Mouse (Mus musculus) intestine, embryonic 16.5 days (tissue): ENCODE results near the gene Mmp8. TPM values are rescaled to one million over a fixed set of nuclear protein-coding genes. Genes with fewer than 3 reads are reported as not detected.
A peak's percentile ranks its signal among the peaks of the same experiment; 100 is the strongest.

Experiments used
- ATAC-seq: fragments of 200-750 bp; cut with Nextera tagmentation; 2 replicates; pipeline ENCODE4 v1.8.0; 2017; ENCODE audit warnings: moderate TSS enrichment, moderate library complexity
- H3K27ac ChIP-seq: fragments of 300-500 bp; sonication (generic); 2 replicates; pipeline ENCODE4 v1.5.1; 2014; ENCODE audit warnings: mild to moderate bottlenecking, low read length
- H3K27me3 ChIP-seq: fragments of 300-500 bp; sonication (generic); replicated peaks from 2 replicates; pipeline ENCODE4 v1.6.1; 2014; ENCODE audit warnings: low read length, control low read depth, mixed read lengths; ENCODE audit not compliant: control insufficient read depth, insufficient read depth
- H3K36me3 ChIP-seq: fragments of 300-500 bp; sonication (generic); 2 replicates; pipeline ENCODE4 v1.6.1; 2014; ENCODE audit warnings: low read length, control low read depth; ENCODE audit not compliant: control insufficient read depth, insufficient read depth
- H3K4me1 ChIP-seq: fragments of 300-500 bp; sonication (generic); 2 replicates; pipeline ENCODE4 v1.6.1; 2014; ENCODE audit warnings: low read length, control low read depth, mixed read lengths; ENCODE audit not compliant: control insufficient read depth, insufficient read depth
- H3K4me2 ChIP-seq: fragments of 300-500 bp; sonication (generic); 2 replicates; pipeline ENCODE4 v1.6.1; 2014; ENCODE audit warnings: low read depth, low read length, control low read depth
- H3K4me3 ChIP-seq: fragments of 300-500 bp; sonication (generic); 2 replicates; pipeline ENCODE4 v1.5.1; 2014; ENCODE audit warnings: mild to moderate bottlenecking, low read length
- H3K9ac ChIP-seq: fragments of 300-500 bp; sonication (generic); 2 replicates; pipeline ENCODE4 v1.6.1; 2014; ENCODE audit warnings: low read depth, low read length
- H3K9me3 ChIP-seq: fragments of 300-500 bp; sonication (generic); 2 replicates; pipeline ENCODE4 v1.6.1; 2016; ENCODE audit warnings: low read length, control low read depth; ENCODE audit not compliant: control insufficient read depth
- WGBS: fragments of 180-500 bp; shearing (Covaris S2); extraction: QIAGEN DNeasy Blood & Tissue Kit; methylation state at CpG from one replicate; pipeline ENCODE4 v1.1.7; 2014; 5-methylcytosine and 5-hydroxymethylcytosine counted together
- polyA plus RNA-seq: library from polyadenylated mRNA; unstranded; fragments of >200 nt; fragmentation: Nextera tagmentation; extraction: Ambion mirVana; gene quantifications from 2 replicates; pipeline ENCODE4 v1.2.1, GENCODE M21; 2015

Gene Mmp8
- polyA plus RNA-seq, result 0.44 and 0.95 TPM in 2 replicates

DNA sequence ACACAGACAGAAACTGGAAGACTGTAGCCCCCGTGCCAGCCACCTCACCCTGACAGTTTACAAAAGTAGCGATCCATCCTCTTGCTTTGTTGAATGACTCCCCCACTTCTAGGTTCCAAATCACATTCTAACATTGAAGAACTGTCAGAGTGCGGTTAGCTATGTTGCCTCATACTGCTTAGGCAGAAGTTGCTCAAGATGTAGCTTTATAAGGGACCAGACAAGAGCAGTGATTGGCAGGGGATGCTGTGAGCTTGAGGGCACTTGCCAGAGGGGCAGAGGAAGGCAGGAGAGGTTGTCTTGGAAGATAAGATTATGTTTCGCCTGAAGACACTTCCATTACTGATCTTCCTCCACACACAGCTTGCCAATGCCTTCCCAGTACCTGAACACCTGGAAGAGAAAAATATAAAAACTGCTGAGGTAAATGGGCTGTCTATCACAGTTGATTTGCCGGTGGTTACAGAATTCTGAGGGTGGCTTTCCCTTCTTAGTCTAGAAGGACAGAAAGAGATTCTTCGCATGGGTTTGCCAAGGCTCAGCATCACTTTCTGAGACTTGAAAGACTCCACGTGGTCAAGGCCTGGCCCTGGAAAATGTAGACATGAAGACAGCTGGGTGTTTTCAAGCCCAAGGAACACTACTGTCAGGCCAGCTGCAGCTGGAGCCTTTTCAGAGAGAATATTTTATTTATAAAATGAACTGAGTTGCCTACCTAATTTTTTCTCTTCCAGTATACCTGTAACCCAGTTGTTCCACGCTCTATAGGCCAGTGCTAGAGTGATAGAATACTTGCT lies at the start of gene Mmp8:
Gene Mmp8 (plus strand): TSS at position 236 of the 797 bp plus-strand sequence.
- H3K27ac ChIP-seq, result no peak within 1 kb of the TSS
- WGBS, result 66% methylated on average over 8 of the region's 8 CpGs
- 0 out of 2 replicates have a peak, but pooled peaks have one; percentile 40 for ATAC-seq

DNA sequence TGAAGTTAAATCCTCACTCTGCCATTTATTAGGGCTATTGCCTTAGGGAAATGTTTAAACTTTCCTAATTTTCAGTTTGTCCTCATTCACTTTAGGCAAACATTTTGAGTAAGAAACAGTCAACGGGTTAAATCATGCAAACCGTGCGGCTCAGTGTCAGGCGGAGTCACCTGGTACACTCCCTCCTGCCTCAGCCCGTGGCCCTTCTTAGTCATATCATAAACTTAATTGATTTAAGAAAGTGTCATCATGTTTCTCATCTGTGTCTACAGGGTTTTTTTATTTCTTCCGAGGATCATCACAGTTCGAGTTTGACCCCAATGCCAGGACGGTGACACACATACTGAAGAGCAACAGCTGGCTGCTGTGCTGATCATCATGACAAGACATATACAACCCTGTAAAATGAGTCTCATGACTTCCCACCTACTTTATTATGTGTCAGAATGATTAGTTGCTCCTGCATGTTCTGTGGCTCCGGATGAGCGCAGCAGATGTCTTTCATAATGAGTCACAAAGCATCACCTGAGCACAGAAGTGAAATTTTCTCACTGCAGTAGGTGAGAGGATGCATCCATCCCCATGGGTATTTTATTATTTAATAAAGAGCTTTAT lies 48.5 kb upstream of the Mmp8 start:
- H3K4me2 ChIP-seq, result no peak overlapping the region
- H3K27ac ChIP-seq, result no peak overlapping the region
- H3K9me3 ChIP-seq, result no peaks in the 10 kb centered on the region
- 75% methylated on average over 10 of the region's 10 CpGs for WGBS
- H3K4me3 ChIP-seq, result no peak overlapping the region
- no peaks in the 10 kb centered on the region for H3K36me3 ChIP-seq
- no peak overlapping the region for H3K9ac ChIP-seq
- no peaks in the 10 kb centered on the region for H3K4me1 ChIP-seq
- no peaks in the 10 kb centered on the region for H3K27me3 ChIP-seq
- no peak for ATAC-seq

More for the DNA sequence above, at the start of gene Mmp8:
- Histone ChIP-seq H3K4me2 (no peak within 1 kb of the TSS), H3K4me1 (no peaks in the 10 kb centered on the region), H3K9ac (no peak within 1 kb of the TSS), H3K9me3 (no peaks in the 10 kb centered on the region), H3K36me3 (no peaks in the 10 kb centered on the region), H3K4me3 (no peak within 1 kb of the TSS), H3K27me3 (no peaks in the 10 kb centered on the region)

DNA sequence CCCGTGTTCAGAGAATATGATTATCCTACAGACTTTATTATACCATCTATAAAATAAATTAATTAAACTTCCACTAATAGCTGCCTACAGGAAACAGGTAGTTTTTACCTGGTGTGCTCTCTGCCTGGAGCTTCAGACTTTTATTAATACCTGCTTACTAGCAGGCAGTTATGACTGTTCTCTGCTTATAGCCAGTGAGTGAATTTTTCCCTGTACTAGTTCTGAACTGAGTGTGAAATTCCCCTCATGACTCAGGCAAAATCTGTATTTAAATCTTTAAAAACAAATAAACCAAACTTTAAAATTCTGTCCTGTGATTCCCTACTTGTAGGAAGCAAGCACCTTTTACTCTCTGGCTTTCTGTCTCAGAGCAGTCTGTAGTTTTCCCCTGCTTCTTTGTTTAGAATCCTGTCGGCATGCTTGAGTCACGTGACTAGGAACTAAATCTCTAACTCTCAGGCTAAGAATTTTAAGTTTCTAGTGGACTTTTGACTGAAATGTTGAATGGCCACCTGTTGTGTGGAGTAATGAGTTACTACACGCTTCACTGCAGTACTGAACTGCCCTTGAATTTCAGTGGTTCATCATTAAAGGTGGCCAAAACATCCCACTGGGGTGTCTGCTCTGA lies 40.2 kb upstream of the Mmp8 start:
- Histone ChIP-seq H3K4me3 (no peak overlapping the region), H3K36me3 (no peaks in the 10 kb centered on the region), H3K27ac (no peak overlapping the region), H3K4me2 (no peak overlapping the region), H3K9ac (no peak overlapping the region), H3K27me3 (no peaks in the 10 kb centered on the region), H3K4me1 (no peaks in the 10 kb centered on the region), H3K9me3 (no peaks in the 10 kb centered on the region)
- WGBS, result 64% methylated on average over 4 of the region's 4 CpGs
- ATAC-seq, result no peak

DNA sequence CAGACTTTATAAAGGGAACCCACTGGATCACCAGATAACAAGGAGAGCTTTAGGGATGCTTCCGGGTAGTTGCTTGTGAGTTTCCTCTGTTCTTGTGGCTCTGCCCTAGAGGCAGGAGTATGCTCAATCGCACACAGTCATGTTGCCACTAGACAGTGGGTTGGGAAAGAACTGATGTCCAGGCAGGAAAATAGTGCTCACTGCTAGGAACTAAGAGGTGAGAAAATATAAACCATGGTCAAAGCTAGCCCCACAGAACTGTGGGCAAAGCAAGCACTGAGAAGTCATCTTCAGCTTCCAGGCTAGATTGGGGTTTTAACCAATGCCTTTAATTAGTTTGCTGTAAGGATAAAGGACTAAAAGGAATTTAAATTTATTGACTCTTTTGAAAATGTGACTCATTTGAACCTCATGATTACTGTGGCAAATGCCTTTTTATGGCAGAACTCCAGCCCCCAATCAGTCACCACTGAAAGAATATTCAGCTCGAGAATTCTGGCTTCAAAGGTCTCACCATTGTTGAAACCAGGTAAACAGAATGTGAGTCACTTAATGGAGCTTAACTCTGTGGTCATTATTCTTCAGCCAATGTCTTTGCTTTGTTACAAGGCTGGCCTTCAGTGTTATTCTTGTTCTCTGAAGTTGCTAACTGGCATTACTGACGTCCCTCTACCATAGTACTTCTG lies 31.9 kb upstream of the Mmp8 start:
- H3K36me3 ChIP-seq, result no peaks in the 10 kb centered on the region
- no peak overlapping the region for H3K4me2 ChIP-seq
- H3K27ac ChIP-seq, result no peak overlapping the region
- no peak for ATAC-seq
- WGBS, result 64% methylated on average over 4 of the region's 4 CpGs
- H3K9ac ChIP-seq, result no peak overlapping the region
- no peaks in the 10 kb centered on the region for H3K4me1 ChIP-seq
- no peaks in the 10 kb centered on the region for H3K9me3 ChIP-seq
- H3K27me3 ChIP-seq, result no peaks in the 10 kb centered on the region
- H3K4me3 ChIP-seq, result no peak overlapping the region

DNA sequence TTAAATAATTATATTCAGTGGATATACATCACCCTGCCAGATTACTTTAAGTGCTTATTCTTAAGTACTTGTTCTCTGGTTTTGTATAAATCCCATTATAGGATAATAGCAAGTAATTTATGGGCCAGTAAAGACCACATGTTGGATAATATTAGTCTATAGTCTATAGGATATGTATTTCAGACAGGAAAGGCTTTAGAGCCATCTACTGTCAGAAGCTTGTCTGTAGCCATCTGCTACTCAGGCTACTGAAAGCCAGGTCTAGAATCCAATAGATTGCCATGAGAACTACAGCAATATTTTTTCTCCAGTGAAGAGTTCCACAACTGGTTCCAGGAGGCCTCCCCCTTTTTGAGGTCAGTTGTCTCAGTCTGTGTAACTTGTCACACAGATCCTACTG lies 15.5 kb upstream of the Mmp8 start:
- Histone ChIP-seq H3K4me2 (no peak overlapping the region), H3K36me3 (no peaks in the 10 kb centered on the region), H3K27ac (no peak overlapping the region), H3K4me1 (peaks cover 2% of the 10 kb centered on the region; the same call in 1 of the 2 replicates), H3K9me3 (no peaks in the 10 kb centered on the region), H3K9ac (no peak overlapping the region), H3K27me3 (no peaks in the 10 kb centered on the region), H3K4me3 (no peak overlapping the region)
- no peak for ATAC-seq

DNA sequence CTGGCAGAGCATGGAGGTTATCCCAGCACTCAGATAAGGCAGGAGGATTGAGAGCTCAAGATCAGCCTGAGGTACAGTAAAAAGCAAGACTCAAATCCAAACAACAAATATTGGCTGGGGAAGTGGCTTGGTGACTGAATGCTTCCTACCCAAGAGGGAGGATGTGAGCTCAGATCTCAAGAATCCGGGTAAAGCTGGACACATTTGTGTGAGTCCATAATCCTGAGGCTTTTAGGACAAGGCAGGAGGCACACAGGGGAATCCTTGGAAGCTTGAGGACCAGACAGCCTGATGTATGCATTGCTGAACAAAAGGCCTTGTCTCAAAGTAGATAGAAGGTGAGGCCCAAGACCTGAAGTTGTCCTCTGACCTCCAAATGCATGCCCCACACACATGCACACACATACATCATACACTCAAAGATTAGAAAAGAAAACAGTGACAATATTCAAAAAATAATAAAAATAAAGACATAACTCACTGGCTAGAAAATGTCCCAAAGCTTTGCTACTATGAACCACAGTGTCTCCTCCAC lies 13.3 kb upstream of the Mmp8 start:
- H3K4me1 ChIP-seq, result peaks cover 2% of the 10 kb centered on the region; the same call in 1 of the 2 replicates
- H3K27me3 ChIP-seq, result no peaks in the 10 kb centered on the region
- H3K9ac ChIP-seq, result no peak overlapping the region
- peak; percentile 31; the same call in 1 of the 2 replicates for ATAC-seq
- 52% methylated on average over 1 of the region's 1 CpGs for WGBS
- H3K4me3 ChIP-seq, result no peak overlapping the region
- H3K36me3 ChIP-seq, result no peaks in the 10 kb centered on the region
- H3K4me2 ChIP-seq, result no peak overlapping the region
- H3K27ac ChIP-seq, result peak overlapping the region; percentile 28
- no peaks in the 10 kb centered on the region for H3K9me3 ChIP-seq

DNA sequence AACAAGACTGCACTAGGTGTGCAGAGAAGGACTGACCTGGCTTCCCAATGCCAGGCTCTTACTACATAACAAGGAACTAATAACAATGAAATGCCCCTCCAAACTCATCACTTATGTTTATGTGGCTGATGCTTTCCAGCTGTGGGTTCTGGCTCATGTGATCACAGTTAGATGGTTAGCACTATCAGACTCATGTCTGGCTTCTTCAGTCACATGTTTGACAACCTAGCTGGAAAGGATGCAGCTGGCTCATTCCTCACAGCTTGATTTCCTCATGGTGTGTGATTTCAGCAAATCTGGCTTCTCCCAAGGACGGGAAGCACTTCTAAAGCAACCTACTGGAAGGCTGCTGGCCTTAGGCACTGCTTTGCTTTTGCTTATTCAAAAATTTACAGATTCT lies 12.8 kb upstream of the Mmp8 start:
- Histone ChIP-seq H3K4me3 (no peak overlapping the region), H3K27me3 (no peaks in the 10 kb centered on the region), H3K9ac (no peak overlapping the region), H3K9me3 (no peaks in the 10 kb centered on the region), H3K36me3 (no peaks in the 10 kb centered on the region), H3K4me2 (no peak overlapping the region), H3K27ac (peak overlapping the region; percentile 28), H3K4me1 (peaks cover 2% of the 10 kb centered on the region; the same call in 1 of the 2 replicates)
- 41% methylated on average over 1 of the region's 1 CpGs for WGBS
- ATAC-seq, result peak; percentile 83

DNA sequence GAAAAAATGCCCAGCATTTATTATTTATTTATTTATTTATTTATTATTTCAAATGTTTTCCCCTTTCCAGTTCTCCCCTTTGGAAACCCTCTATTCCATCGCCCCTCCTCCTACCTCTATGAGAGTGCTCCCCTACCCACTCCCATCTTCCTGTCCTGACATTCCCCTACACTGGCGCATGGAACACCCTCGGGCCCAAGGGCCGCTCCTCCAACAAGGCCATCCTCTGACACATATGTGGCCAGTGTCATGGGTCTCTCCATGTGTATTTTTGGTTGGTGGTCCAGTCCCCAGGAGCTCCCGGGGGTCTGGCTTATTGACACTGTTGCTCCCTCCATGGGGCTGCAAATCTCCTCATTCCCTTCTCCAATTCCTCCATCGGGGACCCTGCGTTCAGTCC lies 12.3 kb upstream of the Mmp8 start:
- Histone ChIP-seq H3K36me3 (no peaks in the 10 kb centered on the region), H3K27me3 (no peaks in the 10 kb centered on the region), H3K27ac (peak overlapping the region; percentile 59; the same call in 1 of the 2 replicates), H3K9ac (no peak overlapping the region), H3K4me2 (no peak overlapping the region), H3K4me1 (peaks cover 2% of the 10 kb centered on the region; the same call in 1 of the 2 replicates), H3K4me3 (no peak overlapping the region), H3K9me3 (no peaks in the 10 kb centered on the region)
- WGBS, result 88% methylated on average over 7 of the region's 7 CpGs
- no peak for ATAC-seq

DNA sequence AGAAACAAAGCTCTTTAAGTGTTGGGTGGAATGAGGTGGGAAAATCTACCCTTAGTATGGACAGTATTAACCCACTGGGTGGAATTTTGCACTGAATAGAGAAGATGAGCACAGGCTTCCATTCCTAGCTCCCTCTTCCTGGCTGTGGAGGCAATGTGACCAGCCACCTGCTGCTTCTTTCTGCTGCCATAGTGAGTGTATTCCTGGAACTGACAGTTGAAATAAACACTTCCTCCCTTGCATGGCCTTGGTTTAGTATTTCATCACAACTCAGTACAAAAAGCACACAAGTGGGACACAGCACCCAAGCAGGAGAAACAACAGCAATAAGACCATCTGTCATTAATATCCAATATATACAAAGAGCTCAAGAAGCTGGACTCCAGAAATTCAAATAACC lies 6.3 kb upstream of the Mmp8 start:
- Histone ChIP-seq H3K4me3 (no peak overlapping the region), H3K4me1 (no peaks in the 10 kb centered on the region), H3K4me2 (no peak overlapping the region), H3K36me3 (no peaks in the 10 kb centered on the region), H3K27ac (no peak overlapping the region), H3K9me3 (no peaks in the 10 kb centered on the region), H3K27me3 (no peaks in the 10 kb centered on the region), H3K9ac (no peak overlapping the region)
- no peak for ATAC-seq
